Mouse (Mus musculus) thymus, adult 2 months (tissue): ENCODE measurements around the gene Scaf1. TPM values are rescaled to one million over a fixed set of nuclear protein-coding genes. Genes with fewer than 3 reads are reported as not detected.
A peak's percentile ranks its signal among the peaks of the same experiment; 100 is the strongest.

Source experiments
- DNase-seq: peaks from one replicate; pipeline ENCODE4 v3.0.0; 2021
- H3K27ac ChIP-seq: fragments of 200-500 bp; 2 replicates; pipeline ENCODE4 v1.5.1; 2012; ENCODE audit warnings: low read length, control low read depth; ENCODE audit not compliant: control insufficient read depth, insufficient read depth
- H3K27me3 ChIP-seq: fragments of 200-500 bp; 2 replicates; pipeline ENCODE4 v1.6.1; 2012; ENCODE audit warnings: mild to moderate bottlenecking, low read length, moderate library complexity, mixed read lengths; ENCODE audit not compliant: control insufficient read depth, insufficient read depth
- H3K36me3 ChIP-seq: fragments of 200-500 bp; 2 replicates; pipeline ENCODE4 v1.6.1; 2012; ENCODE audit warnings: mild to moderate bottlenecking, low read length, moderate library complexity; ENCODE audit not compliant: control insufficient read depth, insufficient read depth
- H3K4me1 ChIP-seq: fragments of 200-500 bp; replicated peaks from 2 replicates; pipeline ENCODE4 v1.6.1; 2012; ENCODE audit warnings: low read length; ENCODE audit not compliant: control insufficient read depth, insufficient read depth
- H3K4me3 ChIP-seq: fragments of 200-500 bp; 2 replicates; pipeline ENCODE4 v1.5.1; 2012; ENCODE audit warnings: mild to moderate bottlenecking, low read length, control low read depth, moderate library complexity; ENCODE audit not compliant: control insufficient read depth, insufficient read depth
- CTCF ChIP-seq: fragments of 200-500 bp; IDR thresholded peaks from 2 replicates; pipeline ENCODE4 v1.5.1; 2012; ENCODE audit warnings: mild to moderate bottlenecking, control low read depth, low read length, moderate library complexity, borderline replicate concordance; ENCODE audit not compliant: control insufficient read depth, poor library complexity, insufficient read depth; ENCODE audit errors: extremely low read depth
- POLR2A ChIP-seq: fragments of 200-500 bp; IDR thresholded peaks from 2 replicates; pipeline ENCODE4 v1.6.1; 2012; ENCODE audit warnings: mild to moderate bottlenecking, low read length, control low read depth, moderate library complexity; ENCODE audit not compliant: control insufficient read depth, poor library complexity, insufficient read depth; ENCODE audit errors: extremely low read depth
- WGBS: fragments of 180-500 bp; shearing (Covaris S2); methylation state at CpG from one replicate; pipeline ENCODE4 v1.1.7; 2018; 5-methylcytosine and 5-hydroxymethylcytosine counted together
- polyA plus RNA-seq: library from polyadenylated mRNA; depleted of rRNA; stranded (reverse); fragments of >200 nt; gene quantifications from 2 replicates; pipeline ENCODE4 v1.2.3, GENCODE M21; 2012

Gene Scaf1
- polyA plus RNA-seq, 1 experiment, result 118 TPM

DNA sequence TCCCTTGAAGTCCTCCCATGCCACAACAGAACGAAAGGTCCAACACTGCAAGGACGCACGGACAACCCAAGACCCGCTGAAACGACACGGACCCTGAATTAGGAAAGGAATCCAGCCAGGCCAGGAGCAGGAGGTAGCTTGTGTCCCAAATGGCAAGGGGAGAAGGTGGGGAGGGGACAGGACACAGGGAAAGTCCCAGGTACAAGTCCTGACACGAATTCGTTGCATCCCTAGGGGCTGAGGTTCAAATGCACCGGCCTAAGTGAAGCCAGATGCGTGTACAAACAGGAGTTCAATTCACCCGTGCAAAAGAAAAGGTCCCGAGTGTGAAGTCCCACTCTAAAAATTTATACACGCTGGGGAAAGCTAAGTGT, 35.4 kb upstream of the Scaf1 start:
- no peaks in the 10 kb centered on the region for H3K27me3 ChIP-seq
- DNase-seq, result no peak
- peak overlapping the region; percentile 57 for H3K4me3 ChIP-seq
- H3K27ac ChIP-seq, result no peak overlapping the region
- H3K4me1 ChIP-seq, result peaks cover 26% of the 10 kb centered on the region
- TF ChIP-seq POLR2A, result no peak
- TF ChIP-seq CTCF, result no peak
- WGBS, result 41% methylated on average over 13 of the region's 13 CpGs
- peaks cover 27% of the 10 kb centered on the region for H3K36me3 ChIP-seq

DNA sequence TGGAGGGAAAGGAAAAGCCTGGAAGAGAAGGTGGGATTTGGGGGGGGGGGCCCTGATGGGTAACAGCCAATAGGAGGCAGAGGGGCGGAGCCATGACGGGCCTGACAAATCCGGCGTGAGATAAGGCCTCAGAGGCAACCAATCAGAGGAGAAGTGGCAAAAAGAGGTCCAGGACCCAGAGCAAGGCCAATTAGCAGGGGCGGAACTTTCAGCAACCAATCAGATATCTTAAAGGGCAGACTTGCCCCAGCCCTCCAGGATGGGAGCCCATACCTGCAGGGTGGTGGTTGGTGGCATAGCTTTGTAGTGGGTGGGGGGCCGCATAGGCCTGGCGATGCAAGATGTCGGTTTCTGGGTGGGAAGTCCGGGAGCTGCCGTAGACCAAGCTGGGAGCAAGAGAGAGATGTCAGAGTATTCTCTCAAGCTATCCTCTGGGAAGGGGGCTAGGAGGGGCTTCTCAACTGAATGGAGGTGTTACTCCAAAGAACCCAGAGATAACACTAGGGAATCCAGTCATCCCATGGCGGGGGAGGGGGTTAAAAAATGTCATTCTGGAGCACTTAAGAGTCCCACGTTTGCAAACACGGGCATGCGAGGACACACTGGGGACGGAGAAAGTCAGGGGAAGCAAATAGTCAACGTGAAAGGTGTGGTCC, 34.9 kb upstream of the Scaf1 start:
- peaks cover 26% of the 10 kb centered on the region for H3K4me1 ChIP-seq
- H3K27me3 ChIP-seq, result no peaks in the 10 kb centered on the region
- TF ChIP-seq CTCF (no peak), POLR2A (no peak)
- peak overlapping the region; percentile 57 for H3K4me3 ChIP-seq
- peaks cover 32% of the 10 kb centered on the region for H3K36me3 ChIP-seq
- WGBS, result 78% methylated on average over 16 of the region's 16 CpGs
- H3K27ac ChIP-seq, result no peak overlapping the region
- peak; percentile 40 for DNase-seq

DNA sequence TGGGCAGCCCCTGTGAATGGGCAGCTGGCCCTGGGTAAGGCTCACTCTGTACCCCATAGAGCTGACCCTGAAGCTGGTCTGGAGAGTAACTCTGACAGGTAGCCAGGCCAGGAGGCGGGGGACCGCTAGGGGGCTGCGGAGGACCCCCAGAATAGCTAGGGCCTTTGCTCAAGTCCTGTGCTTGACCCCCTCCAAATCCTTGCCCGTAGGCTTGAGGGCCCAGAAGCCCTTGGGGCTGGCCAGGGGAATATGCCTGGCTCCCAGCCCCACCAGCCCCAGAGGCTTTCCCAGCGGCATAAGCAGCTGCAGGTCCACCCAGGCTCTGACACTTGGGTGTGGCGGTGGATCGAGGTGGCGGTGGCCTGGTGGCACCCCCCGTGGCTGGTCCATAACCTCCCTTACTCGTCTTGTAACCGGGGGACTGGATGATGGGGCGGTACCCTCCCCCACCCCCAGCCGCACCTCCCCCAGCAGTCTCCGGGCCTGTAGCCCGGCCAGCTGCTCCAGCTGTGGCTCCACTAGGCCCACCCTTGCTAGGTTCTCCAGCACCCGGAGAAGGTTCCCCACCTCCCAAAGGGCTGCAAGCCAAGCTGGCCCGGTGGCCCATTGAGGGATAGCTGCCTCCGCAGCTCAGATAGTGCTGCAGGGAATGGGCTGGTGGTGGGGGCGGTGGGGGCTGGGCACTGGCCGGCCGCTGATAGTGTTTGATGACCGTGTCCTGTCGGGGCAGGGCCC, 32.9 kb upstream of the Scaf1 start:
- Histone ChIP-seq H3K36me3 (peaks cover 50% of the 10 kb centered on the region), H3K4me1 (peaks cover 20% of the 10 kb centered on the region), H3K27ac (no peak overlapping the region), H3K27me3 (no peaks in the 10 kb centered on the region), H3K4me3 (no peak overlapping the region)
- no peak for DNase-seq
- TF ChIP-seq POLR2A (no peak), CTCF (no peak)
- WGBS, result 97% methylated on average over 23 of the region's 23 CpGs

DNA sequence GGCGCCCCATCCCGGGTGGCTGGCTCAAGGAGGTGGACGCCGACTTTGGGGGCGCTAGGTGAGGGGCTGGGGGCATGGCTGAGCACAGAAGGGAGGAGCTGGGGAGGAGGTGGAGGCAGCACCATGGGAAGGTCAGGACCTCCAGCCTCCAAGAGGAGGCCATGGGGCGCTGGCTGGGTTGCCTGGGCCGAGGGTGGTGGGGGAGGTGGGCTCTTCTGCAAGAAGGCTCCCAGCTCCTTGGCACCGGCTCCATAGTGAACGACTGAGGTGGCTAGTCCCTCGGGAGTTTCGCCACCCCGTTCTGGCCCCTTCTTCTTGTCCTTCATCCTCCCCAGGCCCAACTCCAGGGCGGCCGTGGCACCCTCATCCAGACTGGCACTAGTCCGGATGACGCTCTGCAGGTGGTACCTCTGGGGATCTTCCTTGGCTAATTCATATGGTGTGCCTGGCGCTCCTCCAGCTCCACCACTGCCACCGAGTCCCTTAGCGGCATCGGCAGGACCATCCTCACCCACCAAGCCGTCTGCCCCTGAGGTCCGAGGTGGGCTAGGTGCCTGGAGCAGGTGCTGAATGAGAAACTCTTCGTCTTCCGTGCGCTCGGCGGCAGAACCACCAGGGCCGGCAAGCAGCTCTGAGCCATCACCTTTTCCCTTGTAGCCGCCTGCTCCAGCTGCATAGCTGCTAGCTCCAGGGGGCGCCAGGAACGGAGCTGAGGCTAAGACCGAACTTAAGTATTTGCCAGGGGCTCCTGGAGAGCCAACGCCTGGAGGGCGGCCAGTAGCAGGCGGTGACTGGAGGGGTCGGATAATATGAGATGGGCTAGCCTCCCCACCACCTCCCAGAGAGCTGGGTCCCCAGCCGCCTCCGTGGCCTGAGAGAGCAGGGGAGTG, 32.1 kb upstream of the Scaf1 start:
- WGBS, result 98% methylated on average over 38 of the region's 38 CpGs
- Histone ChIP-seq H3K27ac (no peak overlapping the region), H3K27me3 (no peaks in the 10 kb centered on the region), H3K4me1 (peaks cover 15% of the 10 kb centered on the region), H3K4me3 (no peak overlapping the region), H3K36me3 (peaks cover 58% of the 10 kb centered on the region)
- no peak for DNase-seq
- no peak for TF ChIP-seq CTCF
- no peak for TF ChIP-seq POLR2A

DNA sequence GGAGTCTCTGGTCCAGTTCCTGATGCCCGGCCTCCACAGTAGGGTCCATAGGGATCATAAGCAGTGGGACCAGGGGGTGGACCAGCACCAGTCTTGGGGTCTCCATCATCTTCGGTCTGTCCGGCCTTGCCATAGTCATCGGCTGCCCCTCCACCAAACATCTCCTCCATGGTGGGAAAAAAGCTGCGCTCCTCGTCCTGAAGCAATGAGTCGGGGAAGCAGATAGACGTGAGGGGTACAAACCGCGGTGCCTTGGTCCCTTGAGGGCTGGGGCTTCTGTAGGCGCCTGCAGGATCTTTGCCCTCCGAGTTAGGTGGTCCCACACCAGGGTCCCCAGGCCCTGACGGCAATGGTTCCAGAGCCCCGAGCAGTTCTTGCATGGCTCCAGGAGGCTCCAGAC, 31.3 kb upstream of the Scaf1 start:
- DNase-seq, result no peak
- H3K36me3 ChIP-seq, result peaks cover 66% of the 10 kb centered on the region

DNA sequence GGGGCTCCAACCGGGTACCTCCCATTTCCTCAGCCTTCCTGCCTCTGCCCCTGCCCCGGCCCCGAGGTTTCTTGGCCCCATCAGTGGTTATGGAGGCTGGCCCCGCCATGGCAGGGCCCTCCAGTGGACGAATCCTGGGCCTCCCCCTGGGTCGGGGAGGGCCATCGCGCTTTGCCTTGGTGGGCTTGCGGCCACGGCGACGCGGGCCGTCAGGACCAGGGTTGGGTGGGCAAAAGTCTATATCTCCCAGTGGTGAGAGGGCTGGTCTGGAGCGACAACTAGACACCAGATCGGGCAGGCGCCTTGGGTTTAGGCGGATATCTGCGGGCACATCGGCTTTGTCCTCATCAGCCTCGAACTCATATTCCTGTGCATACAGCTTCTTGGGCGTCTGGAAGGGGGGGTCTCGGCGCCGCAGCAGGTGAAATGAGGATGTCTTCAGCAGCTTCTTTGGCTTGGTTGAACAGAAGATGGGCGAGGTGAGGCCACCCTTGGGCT, 30.7 kb upstream of the Scaf1 start:
- no peak overlapping the region for H3K4me3 ChIP-seq

More for the DNA sequence above, 31.3 kb upstream of the Scaf1 start:
- H3K27ac ChIP-seq, result no peak overlapping the region
- no peaks in the 10 kb centered on the region for H3K27me3 ChIP-seq
- peaks cover 15% of the 10 kb centered on the region for H3K4me1 ChIP-seq
- no peak overlapping the region for H3K4me3 ChIP-seq
- WGBS, result 98% methylated on average over 14 of the region's 14 CpGs
- TF ChIP-seq POLR2A, result no peak
- no peak for TF ChIP-seq CTCF

More for the DNA sequence above, 30.7 kb upstream of the Scaf1 start:
- Histone ChIP-seq H3K4me1 (peaks cover 11% of the 10 kb centered on the region), H3K36me3 (peaks cover 72% of the 10 kb centered on the region), H3K27ac (no peak overlapping the region), H3K27me3 (no peaks in the 10 kb centered on the region)
- DNase-seq, result no peak
- TF ChIP-seq CTCF (no peak), POLR2A (no peak)
- WGBS, result 95% methylated on average over 26 of the region's 26 CpGs
